Mouse (Mus musculus) thymus, adult 2 months (tissue): ENCODE measurements around the gene Cfap221. TPM values are rescaled to one million over a fixed set of nuclear protein-coding genes. Genes with fewer than 3 reads are reported as not detected.
A peak's percentile ranks its signal among the peaks of the same experiment; 100 is the strongest.

Experiments used
- DNase-seq: peaks from one replicate; pipeline ENCODE4 v3.0.0; 2021
- H3K27ac ChIP-seq: fragments of 200-500 bp; 2 replicates; pipeline ENCODE4 v1.5.1; 2012; ENCODE audit warnings: low read length, control low read depth; ENCODE audit not compliant: control insufficient read depth, insufficient read depth
- H3K27me3 ChIP-seq: fragments of 200-500 bp; 2 replicates; pipeline ENCODE4 v1.6.1; 2012; ENCODE audit warnings: mild to moderate bottlenecking, low read length, moderate library complexity, mixed read lengths; ENCODE audit not compliant: control insufficient read depth, insufficient read depth
- H3K36me3 ChIP-seq: fragments of 200-500 bp; 2 replicates; pipeline ENCODE4 v1.6.1; 2012; ENCODE audit warnings: mild to moderate bottlenecking, low read length, moderate library complexity; ENCODE audit not compliant: control insufficient read depth, insufficient read depth
- H3K4me1 ChIP-seq: fragments of 200-500 bp; replicated peaks from 2 replicates; pipeline ENCODE4 v1.6.1; 2012; ENCODE audit warnings: low read length; ENCODE audit not compliant: control insufficient read depth, insufficient read depth
- H3K4me3 ChIP-seq: fragments of 200-500 bp; 2 replicates; pipeline ENCODE4 v1.5.1; 2012; ENCODE audit warnings: mild to moderate bottlenecking, low read length, control low read depth, moderate library complexity; ENCODE audit not compliant: control insufficient read depth, insufficient read depth
- CTCF ChIP-seq: fragments of 200-500 bp; IDR thresholded peaks from 2 replicates; pipeline ENCODE4 v1.5.1; 2012; ENCODE audit warnings: mild to moderate bottlenecking, control low read depth, low read length, moderate library complexity, borderline replicate concordance; ENCODE audit not compliant: control insufficient read depth, poor library complexity, insufficient read depth; ENCODE audit errors: extremely low read depth
- POLR2A ChIP-seq: fragments of 200-500 bp; IDR thresholded peaks from 2 replicates; pipeline ENCODE4 v1.6.1; 2012; ENCODE audit warnings: mild to moderate bottlenecking, low read length, control low read depth, moderate library complexity; ENCODE audit not compliant: control insufficient read depth, poor library complexity, insufficient read depth; ENCODE audit errors: extremely low read depth
- WGBS: fragments of 180-500 bp; shearing (Covaris S2); methylation state at CpG from one replicate; pipeline ENCODE4 v1.1.7; 2018; 5-methylcytosine and 5-hydroxymethylcytosine counted together
- polyA plus RNA-seq: library from polyadenylated mRNA; depleted of rRNA; stranded (reverse); fragments of >200 nt; gene quantifications from 2 replicates; pipeline ENCODE4 v1.2.3, GENCODE M21; 2012; rRNA removed

Gene Cfap221
- not detected in 2 replicates for polyA plus RNA-seq

GRCm38 (mm10) chr1:119996798-119997581 lies at the start of gene Cfap221:
Cfap221 (minus strand) TSS chr1:119997234.
- H3K27me3 ChIP-seq, result no peaks in the 10 kb centered on the region
- no peak within 1 kb of the TSS for H3K4me3 ChIP-seq
- H3K4me1 ChIP-seq, result peaks cover 6% of the 10 kb centered on the region
- TF ChIP-seq CTCF (no peak), POLR2A (no peak)
- no peak within 1 kb of the TSS for H3K27ac ChIP-seq
- H3K36me3 ChIP-seq, result no peaks in the 10 kb centered on the region
- 8% methylated on average over 30 of the region's 30 CpGs for WGBS
- DNase-seq, result peak; percentile 19

- H3K27me3 ChIP-seq, result no peaks in the 10 kb centered on the region
- no peak for TF ChIP-seq POLR2A
- no peak for TF ChIP-seq CTCF
- WGBS, result 64% methylated on average over 16 of the region's 16 CpGs
- no peak for DNase-seq
- no peak overlapping the region for H3K27ac ChIP-seq
- no peak overlapping the region for H3K4me3 ChIP-seq
- no peaks in the 10 kb centered on the region for H3K36me3 ChIP-seq
- no peaks in the 10 kb centered on the region for H3K4me1 ChIP-seq
Measured at GRCm38 (mm10) chr1:120044584-120044983, 47.5 kb upstream of the Cfap221 start.

DNA sequence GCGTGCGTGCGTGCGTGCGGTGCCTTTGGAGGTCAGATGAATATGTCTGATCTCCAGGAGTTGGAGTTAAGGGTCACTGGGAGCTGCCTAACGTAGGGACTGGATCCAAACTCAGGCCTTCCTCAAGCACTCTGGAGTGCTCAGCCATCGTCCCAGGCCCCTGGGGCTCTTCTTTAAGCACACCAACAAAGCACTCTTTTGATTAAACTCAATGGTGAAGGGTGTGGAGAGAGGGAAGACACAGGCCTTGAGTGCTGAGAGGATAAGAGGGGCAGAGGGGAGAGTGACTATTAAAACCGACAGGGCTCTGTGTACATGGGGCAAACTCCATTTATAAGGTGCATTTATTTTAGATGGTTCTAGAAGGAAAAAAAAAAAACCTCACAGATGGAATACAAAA lies 45.4 kb upstream of the Cfap221 start:
- no peak overlapping the region for H3K27ac ChIP-seq
- DNase-seq, result no peak
- no peaks in the 10 kb centered on the region for H3K36me3 ChIP-seq
- no peak overlapping the region for H3K4me3 ChIP-seq
- TF ChIP-seq POLR2A (no peak), CTCF (no peak)
- whole genome bisulfite sequencing, result 96% methylated on average over 8 of the region's 8 CpGs
- H3K4me1 ChIP-seq, result no peaks in the 10 kb centered on the region
- no peaks in the 10 kb centered on the region for H3K27me3 ChIP-seq

DNA sequence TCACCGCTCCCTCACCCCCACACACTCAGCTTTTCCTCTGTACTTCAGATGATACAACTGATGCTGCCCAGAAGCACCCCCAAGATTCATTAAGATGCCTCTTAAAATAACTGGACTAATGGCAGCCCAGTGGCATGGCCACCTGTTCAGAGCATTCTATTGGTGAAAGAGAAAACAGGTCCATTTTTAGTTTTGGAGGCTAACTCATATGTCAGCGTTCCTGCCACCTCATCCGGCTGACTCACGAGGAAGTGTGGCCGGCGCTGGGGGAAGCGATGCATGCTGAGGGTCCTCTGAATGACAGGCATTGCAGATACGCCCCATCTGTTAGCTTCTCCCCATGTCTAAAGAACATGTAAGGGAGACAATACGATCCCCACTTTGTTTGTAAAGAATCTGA lies 41.6 kb upstream of the Cfap221 start:
- H3K4me3 ChIP-seq, result no peak overlapping the region
- 62% methylated on average over 9 of the region's 9 CpGs for WGBS

DNA sequence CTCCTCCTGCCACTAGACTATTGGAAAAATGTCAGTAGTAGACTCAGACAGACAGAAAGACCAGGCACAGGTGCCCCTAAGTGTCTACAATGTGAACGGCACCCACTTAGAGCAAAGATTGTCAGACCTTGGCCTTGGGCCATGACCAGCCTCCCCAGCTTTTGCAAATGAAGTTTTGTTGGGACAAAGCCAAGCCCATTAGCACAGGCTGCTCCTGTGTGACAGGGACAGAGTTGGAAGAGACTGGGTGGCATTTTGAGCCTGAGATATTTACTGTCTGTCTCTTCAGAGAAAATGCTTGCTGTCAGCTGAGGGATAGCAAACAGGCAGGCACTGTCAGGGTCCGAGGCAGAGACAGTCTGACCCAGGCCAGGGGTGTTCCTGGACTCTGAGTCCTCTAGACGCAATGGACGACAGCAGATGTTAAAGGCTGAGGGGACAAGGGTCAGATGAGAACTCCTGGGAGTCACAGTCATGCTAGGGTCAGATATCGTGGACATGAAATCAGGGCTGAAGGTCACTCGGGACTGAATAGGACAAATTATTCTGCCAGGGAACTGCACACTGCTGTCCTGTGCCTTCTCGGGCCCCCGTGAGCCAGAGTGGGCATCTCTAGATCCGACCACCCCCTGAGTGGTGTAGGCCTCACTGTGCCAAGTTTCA lies 40.1 kb upstream of the Cfap221 start:
- no peak for DNase-seq
- Histone ChIP-seq H3K27me3 (no peaks in the 10 kb centered on the region), H3K27ac (no peak overlapping the region), H3K4me1 (no peaks in the 10 kb centered on the region), H3K4me3 (no peak overlapping the region), H3K36me3 (no peaks in the 10 kb centered on the region)
- WGBS, result 87% methylated on average over 9 of the region's 9 CpGs
- TF ChIP-seq CTCF, result no peak
- TF ChIP-seq POLR2A, result no peak

More for the DNA sequence above, 41.6 kb upstream of the Cfap221 start:
- Histone ChIP-seq H3K4me1 (no peaks in the 10 kb centered on the region), H3K27me3 (no peaks in the 10 kb centered on the region), H3K36me3 (no peaks in the 10 kb centered on the region), H3K27ac (no peak overlapping the region)
- TF ChIP-seq POLR2A (no peak), CTCF (no peak)
- DNase-seq, result no peak

GRCm38 (mm10) chr1:120035456-120036034 lies 38.5 kb upstream of the Cfap221 start:
- H3K27me3 ChIP-seq, result no peaks in the 10 kb centered on the region
- TF ChIP-seq CTCF, result no peak
- TF ChIP-seq POLR2A, result no peak
- no peaks in the 10 kb centered on the region for H3K4me1 ChIP-seq
- WGBS, result 94% methylated on average over 7 of the region's 7 CpGs
- H3K36me3 ChIP-seq, result no peaks in the 10 kb centered on the region
- DNase-seq, result no peak
- H3K27ac ChIP-seq, result no peak overlapping the region
- H3K4me3 ChIP-seq, result no peak overlapping the region
